9 mouse cellular contexts compared by ENCODE assay signal in the genomic region with DNA sequence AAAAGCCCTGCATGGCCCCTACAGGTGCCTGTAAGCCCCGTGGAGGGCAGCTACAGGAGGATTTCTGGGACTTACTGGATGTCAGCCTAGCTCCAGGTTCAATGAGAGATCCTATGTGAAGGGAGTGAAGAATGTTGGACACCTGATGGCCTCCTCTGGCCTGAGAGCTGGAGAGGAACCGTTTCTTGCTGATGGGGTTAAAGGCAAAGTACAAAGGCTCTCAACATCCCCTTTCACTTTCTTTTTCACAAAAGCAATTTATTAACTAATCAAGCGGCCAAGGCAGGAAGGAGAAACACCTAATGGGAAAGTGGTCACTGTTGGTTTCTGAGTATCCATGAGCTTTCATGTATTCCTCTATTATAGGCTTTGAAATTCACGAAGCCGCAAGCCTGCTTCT. TPM values are rescaled to one million over a fixed set of nuclear protein-coding genes. Genes with fewer than 3 reads are reported as not detected.
DNase-seq lines count a peak whose midpoint lies in the region; ATAC-seq and TF ChIP-seq lines count a peak whose summit lies in the region.
"Had no signal": no experiment of that assay in that cellular context is flagged by ENCODE, and none has a peak within 500 bp of the region (broad histone marks: within the 10 kb centered on the region; RNA-seq: fewer than 3 reads in every experiment).

No protein-coding gene starts in this region.

- H3K9ac ChIP-seq in lung, embryonic 14.5 days, result no peak overlapping the region
- no peak overlapping the region for H3K9ac ChIP-seq in forebrain, embryonic 15.5 days (replicated peaks)
- no peak overlapping the region for H3K9ac ChIP-seq in liver, embryonic 11.5 days (ENCODE audit: low read depth, low read length)
- no peak overlapping the region for H3K9ac ChIP-seq in stomach, embryonic 14.5 days (replicated peaks; ENCODE audit: low read depth, low read length)

- H3K4me2 ChIP-seq in lung, embryonic 14.5 days, result peak overlapping the region; percentile 95
- peak overlapping the region; percentile 99 for H3K4me2 ChIP-seq in forebrain, embryonic 15.5 days (replicated peaks)
- H3K4me2 ChIP-seq in liver, embryonic 11.5 days, result peak overlapping the region; percentile 81
- H3K4me2 ChIP-seq in stomach, embryonic 14.5 days (replicated peaks; ENCODE audit: low read depth, low read length), result peak overlapping the region; percentile 96

- H3K4me1 ChIP-seq in lung, embryonic 14.5 days (ENCODE audit: insufficient read depth), result no peaks in the 10 kb centered on the region
- peaks cover 29% of the 10 kb centered on the region for H3K4me1 ChIP-seq in forebrain, embryonic 15.5 days
- no peaks in the 10 kb centered on the region for H3K4me1 ChIP-seq in liver, embryonic 11.5 days (replicated peaks; ENCODE audit: control insufficient read depth, insufficient read depth, low read length)
- no peaks in the 10 kb centered on the region; the same call in 1 of the 2 replicates for H3K4me1 ChIP-seq in stomach, embryonic 14.5 days (ENCODE audit: control insufficient read depth, insufficient read depth, low read length)
- H3K4me1 ChIP-seq in thymus, adult 2 months (replicated peaks; ENCODE audit: control insufficient read depth, insufficient read depth, low read length), result no peaks in the 10 kb centered on the region

- no peak for TF ChIP-seq POLR2A in thymus, adult 2 months (IDR thresholded peaks at IDR 0.05; ENCODE audit: control insufficient read depth, extremely low read depth, insufficient read depth, low read length, poor library complexity)

- H3K27me3 ChIP-seq in lung, embryonic 14.5 days (ENCODE audit: insufficient read depth, low read length), result peaks cover 27% of the 10 kb centered on the region
- H3K27me3 ChIP-seq in forebrain, embryonic 15.5 days, result peaks cover 6% of the 10 kb centered on the region; the same call in 1 of the 2 replicates
- peaks cover 29% of the 10 kb centered on the region for H3K27me3 ChIP-seq in liver, embryonic 11.5 days (replicated peaks; ENCODE audit: control insufficient read depth, insufficient read depth, low read length)
- H3K27me3 ChIP-seq in stomach, embryonic 14.5 days (ENCODE audit: control insufficient read depth, insufficient read depth, low read length), result peaks cover 12% of the 10 kb centered on the region; the same call in 1 of the 2 replicates
- no peaks in the 10 kb centered on the region; the same call in 1 of the 2 replicates for H3K27me3 ChIP-seq in thymus, adult 2 months (ENCODE audit: control insufficient read depth, insufficient read depth, low read length)

- no peak for TF ChIP-seq CTCF in lung, embryonic 14.5 days (IDR thresholded peaks at IDR 0.05; ENCODE audit: low read depth)
- no peak for TF ChIP-seq CTCF in thymus, adult 2 months (IDR thresholded peaks at IDR 0.05; ENCODE audit: borderline replicate concordance, control insufficient read depth, extremely low read depth, insufficient read depth, low read length, poor library complexity)

- no peak for DNase-seq in lung, embryonic 14.5 days
- DNase-seq in lung, postnatal 36 days, result no peak
- DNase-seq in liver, embryonic 11.5 days (ENCODE audit: low spot score), result no peak
- no peak for DNase-seq in thymus, adult 2 months
- no peak for DNase-seq in spleen, adult 12 weeks (ENCODE audit: low spot score)
- no peak for DNase-seq in layer of hippocampus, adult 8-10 months (ENCODE audit: low spot score in 2 of 2)

- no peak overlapping the region for H3K27ac ChIP-seq in lung, embryonic 14.5 days (ENCODE audit: low read depth)
- no peak overlapping the region for H3K27ac ChIP-seq in forebrain, embryonic 15.5 days (replicated peaks)
- no peak overlapping the region for H3K27ac ChIP-seq in liver, embryonic 11.5 days (ENCODE audit: low read depth, low read length)
- no peak overlapping the region for H3K27ac ChIP-seq in stomach, embryonic 14.5 days (ENCODE audit: low read length)
- H3K27ac ChIP-seq in thymus, adult 2 months (ENCODE audit: control insufficient read depth, insufficient read depth, low read length), result no peak overlapping the region

- WGBS in lung, embryonic 14.5 days, result 48% methylated on average over 5 of the region's 5 CpGs
- 40% methylated on average over 5 of the region's 5 CpGs for WGBS in forebrain, embryonic 15.5 days
- WGBS in liver, embryonic 11.5 days, result 46% methylated on average over 5 of the region's 5 CpGs
- WGBS in stomach, embryonic 14.5 days, result 44% methylated on average over 5 of the region's 5 CpGs
- 37% methylated on average over 5 of the region's 5 CpGs for WGBS in thymus, adult 2 months

- ATAC-seq in lung, embryonic 14.5 days (ENCODE audit: insufficient read depth), result no peak
- no peak; the same call in 1 of the 2 replicates for ATAC-seq in forebrain, embryonic 15.5 days (replicated peaks)
- no peak for ATAC-seq in liver, embryonic 11.5 days (replicated peaks; ENCODE audit: low FRiP score)
- ATAC-seq in stomach, embryonic 14.5 days (ENCODE audit: insufficient number of reproducible peaks, insufficient read depth, low FRiP score, low read depth), result no peak

- no peaks in the 10 kb centered on the region for H3K9me3 ChIP-seq in lung, embryonic 14.5 days (ENCODE audit: low read depth, low read length)
- no peaks in the 10 kb centered on the region for H3K9me3 ChIP-seq in forebrain, embryonic 15.5 days
- no peaks in the 10 kb centered on the region for H3K9me3 ChIP-seq in liver, embryonic 11.5 days (ENCODE audit: control insufficient read depth, low read length)
- no peaks in the 10 kb centered on the region for H3K9me3 ChIP-seq in stomach, embryonic 14.5 days (ENCODE audit: control insufficient read depth, low read depth, low read length)

- H3K4me3 ChIP-seq in lung, embryonic 14.5 days (ENCODE audit: low read depth, low read length), result peak overlapping the region; percentile 50
- H3K4me3 ChIP-seq in forebrain, embryonic 15.5 days, result peak overlapping the region; percentile 56
- H3K4me3 ChIP-seq in liver, embryonic 11.5 days (ENCODE audit: low read depth, low read length), result peak overlapping the region; percentile 49
- peak overlapping the region; percentile 47 for H3K4me3 ChIP-seq in stomach, embryonic 14.5 days (ENCODE audit: low read depth, low read length)
- no peak overlapping the region for H3K4me3 ChIP-seq in thymus, adult 2 months (ENCODE audit: control insufficient read depth, insufficient read depth, low read length)

- no peaks in the 10 kb centered on the region for H3K36me3 ChIP-seq in lung, embryonic 14.5 days (ENCODE audit: insufficient read depth)
- no peaks in the 10 kb centered on the region for H3K36me3 ChIP-seq in forebrain, embryonic 15.5 days
- H3K36me3 ChIP-seq in liver, embryonic 11.5 days (ENCODE audit: control insufficient read depth, insufficient read depth, low read length), result no peaks in the 10 kb centered on the region
- no peaks in the 10 kb centered on the region for H3K36me3 ChIP-seq in stomach, embryonic 14.5 days (ENCODE audit: control insufficient read depth, insufficient read depth, low read length)
- no peaks in the 10 kb centered on the region for H3K36me3 ChIP-seq in thymus, adult 2 months (ENCODE audit: control insufficient read depth, insufficient read depth, low read length)

RNA-seq across cellular contexts. Expression of a gene that starts 1.0 kb away (rescaled TPM):
- 0.49 and 0.76 TPM in 2 replicates for polyA plus RNA-seq in lung, embryonic 14.5 days (2014; fragmentation: Nextera tagmentation; extraction: Ambion mirVana)
- 0.31 and 0.56 TPM in 2 replicates for polyA plus RNA-seq in forebrain, embryonic 15.5 days (2015; fragmentation: Nextera tagmentation; extraction: Ambion mirVana)
- 0.27 TPM in 1 of 2 replicates, not detected in the other for polyA plus RNA-seq in liver, embryonic 11.5 days (2014; fragmentation: Nextera tagmentation; extraction: Ambion mirVana)
- polyA plus RNA-seq in stomach, embryonic 14.5 days (2014; fragmentation: Nextera tagmentation; extraction: Ambion mirVana), result 0.07 TPM in 1 of 2 replicates, not detected in the other
- 0.08 and 0.13 TPM in 2 replicates for polyA plus RNA-seq in thymus, adult 2 months (2012; rRNA removed)
- total RNA-seq in layer of hippocampus, adult 8-10 months (2022), result 10 to 100 TPM; 23.4 to 34.7 (median 26.4) TPM
- total RNA-seq: neutrophil, adult 5-6 weeks had no signal
